Mouse (Mus musculus): ENCODE measurements around the gene Msi2.

GRCm38 (mm10) chr11:88620158-88620973 is 97.9 kb downstream of the Msi2 start:
- TF ChIP-seq POLR2A (IDR thresholded peaks at IDR 0.05; ENCODE audit: control insufficient read depth, low read depth, low read length) = no peak
- TF ChIP-seq CTCF (IDR thresholded peaks at IDR 0.05; ENCODE audit: control insufficient read depth, insufficient read depth, insufficient replicate concordance, low read depth, low read length) = no peak
